Mouse (Mus musculus): ENCODE results near the gene Gm38655.
"Not testable (repeated sequence)": the region's sequence is repeated elsewhere in the genome, so short reads cannot be mapped to it uniquely, and the experiment has no call there.

Gm38655 gene

GRCm38 (mm10) chr17:25165970-25166671 lies 9.2 kb downstream of the Gm38655 start:
- no peak for DNase-seq

- DNase-seq = no peak
These were observed 10.5 kb downstream of the Gm38655 start for GRCm38 (mm10) chr17:25164770-25165169.

GRCm38 (mm10) chr17:25163387-25163786 lies 11.9 kb downstream of the Gm38655 start:
- no peak for DNase-seq

- DNase-seq = no peak
These were observed 13.1 kb downstream of the Gm38655 start, which contains the start of gene Ccdc154 for GRCm38 (mm10) chr17:25162161-25162560. Gene Ccdc154 (plus strand): TSS chr17:25162461.

GRCm38 (mm10) chr17:25139960-25140359 lies 35.3 kb downstream of the Gm38655 start:
- no peak for DNase-seq

- no peak for DNase-seq
These were observed 36.5 kb downstream of the Gm38655 start for GRCm38 (mm10) chr17:25138803-25139202.

GRCm38 (mm10) chr17:25135622-25136021 lies 39.6 kb downstream of the Gm38655 start:
- DNase-seq = no peak

GRCm38 (mm10) chr17:25133275-25133698 lies 42.0 kb downstream of the Gm38655 start, which contains the start of gene Clcn7:
Gene Clcn7 (plus strand): TSS chr17:25133391.
- peak; percentile 97 for DNase-seq

- no peak for DNase-seq
These were observed 45.2 kb downstream of the Gm38655 start for GRCm38 (mm10) chr17:25130060-25130459.

- DNase-seq = no peak
These were observed 47.6 kb downstream of the Gm38655 start for GRCm38 (mm10) chr17:25127681-25128080.

GRCm38 (mm10) chr17:25127079-25127478 lies 48.2 kb downstream of the Gm38655 start:
- DNase-seq = no peak

GRCm38 (mm10) chr17:25125442-25126060 lies 49.7 kb downstream of the Gm38655 start:
- not testable (repeated sequence) for DNase-seq

GRCm38 (mm10) chr17:25123979-25124378 lies 51.3 kb downstream of the Gm38655 start:
- DNase-seq = no peak
